Mouse (Mus musculus): ENCODE results near the gene Vstm5. TPM values are rescaled to one million over a fixed set of nuclear protein-coding genes. Genes with fewer than 3 reads are reported as not detected.

Gene Vstm5
- polyA plus RNA-seq, 1 experiment, result 18.9 TPM

GRCm38 (mm10) chr9:15305503-15306397, 66.9 kb downstream of the Vstm5 start, which contains the start of gene Taf1d:
TSS of gene Taf1d (plus strand) at chr9:15306214.
- peak within 1 kb of the TSS; percentile 82 for H3K4me3 ChIP-seq (ENCODE audit: insufficient read depth, low read length)
- H3K4me1 ChIP-seq (ENCODE audit: control insufficient read depth, insufficient read depth, low read length), result peaks cover 3% of the 10 kb centered on the region; the same call in 1 of the 2 replicates
- peak within 1 kb of the TSS; percentile 84 for H3K27ac ChIP-seq (ENCODE audit: insufficient read depth, low read length)
- TF ChIP-seq CTCF (IDR thresholded peaks at IDR 0.05; ENCODE audit: extremely low read depth, insufficient read depth, low read length) (no peak), POLR2A (IDR thresholded peaks at IDR 0.05; ENCODE audit: extremely low read depth, insufficient read depth, low read length) (peak; percentile 94)

- peak within 1 kb of the TSS; percentile 82 for H3K4me3 ChIP-seq (ENCODE audit: insufficient read depth, low read length)
Measured at GRCm38 (mm10) chr9:15306398-15307119, 67.7 kb downstream of the Vstm5 start, which contains the start of gene 4931406C07Rik. TSS of gene 4931406C07Rik (minus strand) at chr9:15306448.

DNA sequence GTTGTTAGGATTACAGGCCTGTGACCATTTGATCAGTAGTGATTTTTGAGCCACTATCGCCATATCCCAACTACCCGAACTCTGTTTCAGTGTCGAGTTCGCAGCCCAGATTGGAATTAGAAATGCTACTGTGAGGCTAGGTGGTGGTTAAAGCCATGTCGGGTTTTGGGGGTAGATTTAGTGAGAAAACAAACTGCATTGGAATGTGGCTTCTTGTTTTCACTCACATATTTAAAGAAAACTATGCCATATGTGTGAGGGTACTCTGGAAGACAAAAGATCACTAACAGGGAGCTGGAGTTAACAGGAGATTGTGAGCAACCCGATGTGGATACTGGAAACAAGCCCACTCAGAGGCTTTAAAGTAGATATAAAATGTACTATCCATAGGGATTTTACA, 68.4 kb downstream of the Vstm5 start:
- no peak overlapping the region for H3K27ac ChIP-seq (ENCODE audit: insufficient read depth, low read length)
- TF ChIP-seq CTCF (IDR thresholded peaks at IDR 0.05; ENCODE audit: extremely low read depth, insufficient read depth, low read length), result no peak
- TF ChIP-seq POLR2A (IDR thresholded peaks at IDR 0.05; ENCODE audit: extremely low read depth, insufficient read depth, low read length), result no peak
- H3K4me1 ChIP-seq (ENCODE audit: control insufficient read depth, insufficient read depth, low read length), result peaks cover 3% of the 10 kb centered on the region; the same call in 1 of the 2 replicates
- no peak overlapping the region; the same call in 1 of the 2 replicates for H3K4me3 ChIP-seq (ENCODE audit: insufficient read depth, low read length)

More at GRCm38 (mm10) chr9:15306398-15307119, 67.7 kb downstream of the Vstm5 start, which contains the start of gene 4931406C07Rik:
- peak within 1 kb of the TSS; percentile 84 for H3K27ac ChIP-seq (ENCODE audit: insufficient read depth, low read length)
- TF ChIP-seq POLR2A (IDR thresholded peaks at IDR 0.05; ENCODE audit: extremely low read depth, insufficient read depth, low read length) (no peak), CTCF (IDR thresholded peaks at IDR 0.05; ENCODE audit: extremely low read depth, insufficient read depth, low read length) (no peak)
- peaks cover 3% of the 10 kb centered on the region; the same call in 1 of the 2 replicates for H3K4me1 ChIP-seq (ENCODE audit: control insufficient read depth, insufficient read depth, low read length)

GRCm38 (mm10) chr9:15308254-15308653, 69.4 kb downstream of the Vstm5 start:
- H3K27ac ChIP-seq (ENCODE audit: insufficient read depth, low read length), result no peak overlapping the region
- H3K4me1 ChIP-seq (ENCODE audit: control insufficient read depth, insufficient read depth, low read length), result peaks cover 3% of the 10 kb centered on the region; the same call in 1 of the 2 replicates
- H3K4me3 ChIP-seq (ENCODE audit: insufficient read depth, low read length), result no peak overlapping the region
- no peak for TF ChIP-seq POLR2A (IDR thresholded peaks at IDR 0.05; ENCODE audit: extremely low read depth, insufficient read depth, low read length)
- no peak for TF ChIP-seq CTCF (IDR thresholded peaks at IDR 0.05; ENCODE audit: extremely low read depth, insufficient read depth, low read length)

Other genes starting within 250 kb of the Vstm5 start
- gene Panx1, start 193.6 kb upstream of the Vstm5 start, polyA plus RNA-seq (2012; rRNA removed), result 26.8 and 27.6 TPM in 2 replicates
- gene Hephl1, start 126.9 kb upstream of the Vstm5 start, polyA plus RNA-seq (2012; rRNA removed), result not detected in 2 replicates
- 38.0 and 41.9 TPM in 2 replicates for gene Med17, start 40.9 kb downstream of the Vstm5 start, polyA plus RNA-seq (2012; rRNA removed)
- gene Taf1d, start 67.2 kb downstream of the Vstm5 start, polyA plus RNA-seq (2012; rRNA removed), result 28.2 and 32.0 TPM in 2 replicates
- gene 4931406C07Rik, start 67.4 kb downstream of the Vstm5 start, polyA plus RNA-seq (2012; rRNA removed), result 28.9 and 30.6 TPM in 2 replicates
- gene Cep295, start 118.7 kb downstream of the Vstm5 start, polyA plus RNA-seq (2012; rRNA removed), result 19.9 and 21.0 TPM in 2 replicates